Mouse (Mus musculus) small intestine, adult 2 months (tissue): ENCODE measurements around the gene Ncl.

ENCODE experiments used
- CTCF ChIP-seq: fragments of 200-500 bp; IDR thresholded peaks from 2 replicates; pipeline ENCODE4 v1.5.1; 2012; ENCODE audit warnings: low read depth, mild to moderate bottlenecking, control low read depth, inconsistent platforms, low read length, moderate library complexity, mixed read lengths; ENCODE audit not compliant: insufficient replicate concordance, insufficient read length; ENCODE audit errors: extremely low read depth
- POLR2A ChIP-seq: fragments of 200-500 bp; IDR thresholded peaks from 2 replicates; pipeline ENCODE4 v1.6.1; 2012; ENCODE audit warnings: low read depth, mild to moderate bottlenecking, control low read depth, inconsistent platforms, low read length, moderate library complexity

GRCm38 (mm10) chr1:86349696-86350095, 9.5 kb downstream of the Ncl start:
- TF ChIP-seq CTCF (no peak), POLR2A (no peak)
